Mouse (Mus musculus): ENCODE results near the gene Ptpn22. TPM values are rescaled to one million over a fixed set of nuclear protein-coding genes. Genes with fewer than 3 reads are reported as not detected.
"Not testable (repeated sequence)": the region's sequence is repeated elsewhere in the genome, so short reads cannot be mapped to it uniquely, and the experiment has no call there.

Ptpn22 gene
- polyA plus RNA-seq (2012; rRNA removed) = 0.92 and 1.1 TPM in 2 replicates

GRCm38 (mm10) chr3:103858881-103859801 is at the start of gene Ptpn22:
Ptpn22 (plus strand) TSS chr3:103859795.
- no peak for DNase-seq (ENCODE audit: extremely low spot score in 1 of 2, low spot score in 1 of 2)

- DNase-seq (ENCODE audit: extremely low spot score in 1 of 2, low spot score in 1 of 2) = no peak
These were observed 49.8 kb upstream of the Ptpn22 start for GRCm38 (mm10) chr3:103809799-103810150.

GRCm38 (mm10) chr3:103810967-103811366 is 48.6 kb upstream of the Ptpn22 start:
- no peak for DNase-seq (ENCODE audit: extremely low spot score in 1 of 2, low spot score in 1 of 2)

- no peak for DNase-seq (ENCODE audit: extremely low spot score in 1 of 2, low spot score in 1 of 2)
These were observed 32.0 kb upstream of the Ptpn22 start for GRCm38 (mm10) chr3:103827548-103827947.

- DNase-seq (ENCODE audit: extremely low spot score in 1 of 2, low spot score in 1 of 2) = no peak
These were observed 30.6 kb upstream of the Ptpn22 start for GRCm38 (mm10) chr3:103829036-103829435.

- DNase-seq (ENCODE audit: extremely low spot score in 1 of 2, low spot score in 1 of 2) = not testable (repeated sequence)
These were observed 28.9 kb upstream of the Ptpn22 start for GRCm38 (mm10) chr3:103830681-103831080.

- DNase-seq (ENCODE audit: extremely low spot score in 1 of 2, low spot score in 1 of 2) = no peak
These were observed 28.4 kb upstream of the Ptpn22 start for GRCm38 (mm10) chr3:103831146-103831545.

GRCm38 (mm10) chr3:103832426-103832825 is 27.2 kb upstream of the Ptpn22 start, which contains the start of gene Bcl2l15:
Bcl2l15 (plus strand) TSS chr3:103832601.
- no peak for DNase-seq (ENCODE audit: extremely low spot score in 1 of 2, low spot score in 1 of 2)

- DNase-seq (ENCODE audit: extremely low spot score in 1 of 2, low spot score in 1 of 2) = no peak
These were observed 25.6 kb upstream of the Ptpn22 start for GRCm38 (mm10) chr3:103834001-103834400.

- DNase-seq (ENCODE audit: extremely low spot score in 1 of 2, low spot score in 1 of 2) = no peak
These were observed 24.2 kb upstream of the Ptpn22 start for GRCm38 (mm10) chr3:103835272-103835950.

- DNase-seq (ENCODE audit: extremely low spot score in 1 of 2, low spot score in 1 of 2) = no peak
These were observed 23.7 kb upstream of the Ptpn22 start for GRCm38 (mm10) chr3:103835951-103836310.

GRCm38 (mm10) chr3:103836453-103836852 is 23.1 kb upstream of the Ptpn22 start:
- DNase-seq (ENCODE audit: extremely low spot score in 1 of 2, low spot score in 1 of 2) = no peak

GRCm38 (mm10) chr3:103839711-103840110 is 19.9 kb upstream of the Ptpn22 start:
- DNase-seq (ENCODE audit: extremely low spot score in 1 of 2, low spot score in 1 of 2) = no peak

- DNase-seq (ENCODE audit: extremely low spot score in 1 of 2, low spot score in 1 of 2) = not testable (repeated sequence)
These were observed 19.4 kb upstream of the Ptpn22 start for GRCm38 (mm10) chr3:103840195-103840594.

GRCm38 (mm10) chr3:103840946-103841345 is 18.6 kb upstream of the Ptpn22 start:
- not testable (repeated sequence) for DNase-seq (ENCODE audit: extremely low spot score in 1 of 2, low spot score in 1 of 2)

GRCm38 (mm10) chr3:103850644-103851363 is 8.8 kb upstream of the Ptpn22 start:
- no peak for DNase-seq (ENCODE audit: extremely low spot score in 1 of 2, low spot score in 1 of 2)

GRCm38 (mm10) chr3:103851481-103851880 is 8.1 kb upstream of the Ptpn22 start:
- no peak for DNase-seq (ENCODE audit: extremely low spot score in 1 of 2, low spot score in 1 of 2)

- no peak for DNase-seq (ENCODE audit: extremely low spot score in 1 of 2, low spot score in 1 of 2)
These were observed 7.7 kb upstream of the Ptpn22 start for GRCm38 (mm10) chr3:103851882-103852281.

- DNase-seq (ENCODE audit: extremely low spot score in 1 of 2, low spot score in 1 of 2) = peak in 1 of 2 experiments; percentile 63
These were observed 6.9 kb upstream of the Ptpn22 start for GRCm38 (mm10) chr3:103852565-103853299.

- no peak for DNase-seq (ENCODE audit: extremely low spot score in 1 of 2, low spot score in 1 of 2)
These were observed 5.8 kb upstream of the Ptpn22 start for GRCm38 (mm10) chr3:103853804-103854203.
